Mouse (Mus musculus): Measurements from ENCODE around the gene Chrna9.

Gene Chrna9

GRCm38 (mm10) chr5:65934783-65935182 lies at the start of gene Chrna9:
TSS of gene Chrna9 (plus strand) at chr5:65934921.
- no peak for DNase-seq (ENCODE audit: extremely low spot score, low read depth, low spot score)

- no peak for DNase-seq (ENCODE audit: extremely low spot score, low read depth, low spot score)
Measured at GRCm38 (mm10) chr5:65885699-65886443, 48.9 kb upstream of the Chrna9 start.

DNA sequence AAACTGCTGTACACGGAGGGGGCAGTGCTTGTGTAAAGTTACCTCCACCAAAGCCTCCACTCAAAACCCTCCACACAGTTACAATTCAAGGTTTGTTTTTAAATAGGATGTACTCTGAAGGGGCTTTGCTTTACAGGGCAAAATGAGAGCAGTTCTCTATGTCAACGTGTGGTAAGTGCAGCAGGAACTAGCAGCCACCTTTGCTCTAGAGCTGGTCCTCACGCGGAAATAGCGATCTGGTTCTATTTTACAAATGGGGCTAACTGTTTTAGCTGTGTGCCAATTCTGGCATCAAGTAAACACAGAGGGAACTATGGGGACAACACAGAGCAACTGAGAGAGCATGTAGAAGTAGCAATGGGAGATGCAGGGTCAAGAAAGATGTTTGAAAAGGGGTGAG lies 46.6 kb upstream of the Chrna9 start:
- no peak for DNase-seq (ENCODE audit: extremely low spot score, low read depth, low spot score)

DNA sequence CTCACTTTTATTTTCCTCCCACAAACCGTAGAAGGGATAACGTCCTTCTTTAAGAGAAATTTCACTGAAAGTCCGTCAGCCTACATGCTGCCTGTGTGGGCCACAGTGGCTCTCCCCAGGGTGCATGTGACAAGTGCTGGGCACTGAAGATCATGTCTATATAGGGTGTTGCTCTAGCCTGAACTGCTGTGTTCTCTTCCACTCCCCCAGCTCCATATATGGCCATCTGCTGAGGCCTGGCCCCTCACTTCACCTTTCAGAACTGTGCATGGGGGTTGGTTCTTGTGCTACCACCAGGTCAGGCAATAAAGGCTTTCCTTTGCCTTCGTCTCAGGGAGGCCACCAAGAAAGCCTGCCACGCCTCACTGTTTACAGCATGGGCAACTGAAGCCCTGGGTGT lies 45.7 kb upstream of the Chrna9 start:
- no peak for DNase-seq (ENCODE audit: extremely low spot score, low read depth, low spot score)

DNA sequence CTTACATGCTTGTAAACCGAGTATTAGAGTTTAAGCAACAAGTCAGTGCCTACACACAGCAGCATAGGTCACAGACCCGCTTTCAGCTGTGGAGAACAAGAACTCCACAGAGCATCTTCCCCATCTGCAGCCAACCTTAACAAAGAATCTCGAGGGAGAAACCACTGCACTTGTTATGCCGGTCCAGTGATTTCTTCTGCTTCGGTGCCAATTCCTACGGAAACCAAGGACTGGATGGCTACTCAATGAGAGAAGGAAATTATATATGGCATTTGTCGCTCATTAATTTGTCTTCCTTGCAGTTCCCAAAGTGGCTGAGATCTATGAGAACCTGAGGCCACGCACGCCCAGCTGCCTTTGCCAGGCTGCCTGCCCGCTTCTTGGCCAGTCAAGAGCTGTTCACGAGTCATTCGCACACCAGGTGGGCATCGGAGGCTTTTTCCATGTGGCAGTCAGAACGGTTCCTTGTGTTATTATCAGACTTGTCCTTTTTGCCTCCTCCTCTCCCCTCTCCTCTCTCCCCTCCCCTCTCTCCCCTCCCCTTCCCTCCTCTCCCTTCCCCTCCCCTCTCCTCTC lies 43.4 kb upstream of the Chrna9 start:
- no peak for DNase-seq (ENCODE audit: extremely low spot score, low read depth, low spot score)

GRCm38 (mm10) chr5:65895121-65895692 lies 39.5 kb upstream of the Chrna9 start:
- no peak for DNase-seq (ENCODE audit: extremely low spot score, low read depth, low spot score)

DNA sequence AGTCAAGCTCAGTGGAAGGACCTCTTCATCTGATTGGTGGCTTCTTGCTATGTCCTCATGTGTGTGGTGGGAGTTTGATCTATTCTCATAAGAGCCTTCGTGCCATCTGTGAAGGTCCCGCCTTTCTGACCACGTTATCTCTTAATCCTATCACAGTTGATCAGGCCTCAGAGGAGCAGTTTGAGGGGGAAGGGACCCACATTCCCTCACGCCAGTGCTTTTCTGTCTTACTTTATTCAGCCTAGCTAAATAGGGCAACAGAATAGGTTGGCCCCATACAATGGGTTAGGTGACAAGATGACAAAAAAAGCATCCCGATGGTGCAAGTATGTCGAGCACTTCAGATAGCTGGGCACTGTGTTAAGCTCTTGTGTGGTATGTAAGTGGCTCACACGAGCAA lies 39.0 kb upstream of the Chrna9 start:
- no peak for DNase-seq (ENCODE audit: extremely low spot score, low read depth, low spot score)

DNA sequence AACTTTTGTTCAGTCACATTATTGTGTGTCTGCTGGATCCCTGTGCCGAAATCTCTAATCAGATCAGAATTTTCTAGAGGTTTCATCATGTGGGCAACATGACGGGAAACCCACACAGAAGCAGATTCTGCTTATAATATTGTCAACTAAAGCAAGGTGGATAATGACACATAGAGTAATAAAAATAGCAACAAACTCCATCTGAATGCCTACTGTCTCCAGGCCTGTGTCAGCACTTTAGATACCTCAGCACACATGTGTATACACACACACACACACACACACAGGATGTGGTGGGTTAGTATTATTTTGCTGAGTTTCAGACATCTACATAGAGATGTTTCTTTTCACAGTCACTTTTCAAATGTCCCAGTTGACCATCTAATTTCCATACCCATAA lies 37.0 kb upstream of the Chrna9 start:
- DNase-seq (ENCODE audit: extremely low spot score, low read depth, low spot score) = no peak

DNA sequence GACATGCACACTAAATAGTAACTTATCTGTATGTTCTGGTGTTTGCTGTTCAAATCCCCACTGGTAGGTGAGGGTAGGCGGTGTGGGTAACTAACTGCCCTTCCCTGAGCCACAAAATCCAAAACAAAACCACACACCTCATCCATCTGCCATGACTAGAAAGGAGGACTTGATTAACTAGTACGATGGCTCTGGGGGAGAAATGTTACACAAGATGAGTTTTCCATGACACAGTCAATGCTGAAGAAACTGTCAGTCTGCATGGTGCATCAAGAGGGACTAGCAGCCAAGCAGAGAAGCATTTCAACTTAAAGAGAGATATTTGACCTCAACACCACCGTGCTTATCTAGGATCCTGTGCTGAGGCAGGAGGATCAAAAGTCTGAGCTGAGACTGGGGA lies 36.0 kb upstream of the Chrna9 start:
- no peak for DNase-seq (ENCODE audit: extremely low spot score, low read depth, low spot score)

DNA sequence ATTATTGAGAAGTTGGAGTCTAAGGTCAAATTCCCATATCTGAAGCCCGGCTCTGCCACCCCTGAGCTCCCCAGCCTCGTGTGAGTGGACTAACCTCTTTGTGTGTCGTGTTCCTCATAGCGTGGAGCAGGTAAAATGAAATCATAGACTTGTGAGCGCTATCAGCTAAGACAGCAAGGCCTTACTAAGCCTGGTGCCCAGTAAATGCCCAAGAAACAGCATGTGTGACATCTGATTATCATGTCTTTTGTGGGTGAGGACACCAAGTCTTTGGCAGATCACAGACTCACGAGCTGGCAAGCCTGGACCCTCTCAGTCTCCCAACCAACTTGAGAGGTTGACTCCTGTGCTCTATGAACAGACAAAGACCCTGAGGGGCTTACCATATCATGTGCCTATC lies 34.6 kb upstream of the Chrna9 start:
- no peak for DNase-seq (ENCODE audit: extremely low spot score, low read depth, low spot score)

GRCm38 (mm10) chr5:65900862-65901265 lies 33.9 kb upstream of the Chrna9 start:
- DNase-seq (ENCODE audit: extremely low spot score, low read depth, low spot score) = no peak

DNA sequence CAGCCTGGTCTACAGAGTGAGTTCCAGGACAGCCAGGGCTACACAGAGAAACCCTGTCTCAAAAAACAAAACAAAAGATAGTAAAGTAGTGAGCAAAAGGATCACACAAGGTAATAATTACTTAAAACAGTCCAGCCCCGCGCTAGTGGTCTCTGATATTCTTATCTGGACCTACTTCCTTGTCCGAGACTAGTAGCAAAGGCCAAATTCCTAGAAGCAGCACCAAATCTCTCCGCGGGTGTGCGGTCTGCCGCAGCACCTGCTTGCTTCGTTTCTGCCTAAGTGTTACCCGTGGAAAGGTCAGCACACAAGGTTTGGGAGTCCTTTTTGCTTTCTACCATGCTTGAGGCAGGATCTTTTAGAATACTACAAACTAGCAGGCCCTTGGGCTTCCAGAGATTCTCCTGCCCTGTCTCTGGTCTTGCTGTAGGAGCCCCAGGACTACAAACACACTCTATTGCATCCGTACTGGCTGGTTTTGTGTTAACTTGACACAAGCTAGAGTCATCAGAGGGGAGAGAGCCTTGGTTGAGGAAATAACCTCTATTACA lies 32.8 kb upstream of the Chrna9 start:
- no peak for DNase-seq (ENCODE audit: extremely low spot score, low read depth, low spot score)

GRCm38 (mm10) chr5:65902811-65903210 lies 31.9 kb upstream of the Chrna9 start:
- DNase-seq (ENCODE audit: extremely low spot score, low read depth, low spot score) = no peak

DNA sequence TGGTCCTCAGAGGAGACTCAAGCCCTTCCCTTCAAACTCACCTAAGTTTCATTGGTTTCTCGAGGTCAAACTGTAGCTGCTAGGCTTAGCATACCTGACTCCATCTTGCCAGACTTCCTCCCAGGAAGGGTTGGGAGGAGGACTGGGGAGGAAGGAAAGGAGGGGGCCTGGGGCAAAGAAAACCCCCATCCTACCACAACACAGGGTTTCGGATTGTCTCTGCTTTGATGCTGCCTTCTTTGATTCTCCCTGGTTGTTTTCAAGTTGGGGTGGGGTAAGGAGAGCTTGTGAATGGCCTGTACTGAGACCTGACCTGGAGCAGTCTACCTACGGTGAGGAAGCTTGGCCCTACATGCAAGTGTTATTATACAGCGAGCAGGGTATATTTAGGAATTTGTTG lies 30.2 kb upstream of the Chrna9 start:
- DNase-seq (ENCODE audit: extremely low spot score, low read depth, low spot score) = no peak

DNA sequence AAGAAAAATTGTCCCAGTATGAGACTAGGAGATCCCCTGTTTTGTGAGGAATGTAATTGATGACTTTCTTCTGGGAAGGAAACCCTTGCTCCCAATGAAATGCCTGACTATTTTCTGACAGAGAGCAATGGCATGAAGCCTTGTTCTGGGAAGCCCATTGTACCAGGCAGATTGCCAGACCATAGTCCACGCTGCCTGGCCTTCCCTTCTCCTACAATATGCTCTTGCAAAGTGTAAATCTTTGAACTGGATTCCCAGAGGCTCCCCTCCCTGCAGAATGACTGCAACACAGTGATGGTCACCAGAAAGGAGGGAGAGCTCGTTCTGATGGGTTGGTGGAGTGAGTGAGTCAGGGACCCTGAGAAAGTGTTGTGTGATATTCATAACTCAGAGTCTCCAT lies 26.0 kb upstream of the Chrna9 start:
- no peak for DNase-seq (ENCODE audit: extremely low spot score, low read depth, low spot score)

DNA sequence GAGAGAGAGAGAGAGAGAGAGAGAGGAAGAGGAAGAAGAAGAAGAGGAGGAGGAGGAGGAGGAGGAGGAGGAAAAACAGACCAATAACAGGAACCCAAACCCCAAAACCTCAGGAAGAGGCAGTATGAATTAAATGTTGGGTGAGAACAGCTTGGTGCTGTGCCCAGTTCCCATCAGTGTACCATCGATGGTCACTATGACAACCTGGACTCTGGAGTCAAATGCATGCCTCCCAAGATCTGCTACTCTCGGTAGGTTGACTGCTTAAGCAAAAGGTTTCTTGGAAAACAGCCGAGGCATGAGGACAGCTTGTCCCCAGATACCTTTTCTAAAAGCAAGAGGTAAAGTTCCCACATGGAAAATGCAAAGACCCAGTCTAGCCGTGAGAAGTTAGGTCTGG lies 25.4 kb upstream of the Chrna9 start:
- DNase-seq (ENCODE audit: extremely low spot score, low read depth, low spot score) = no peak

- DNase-seq (ENCODE audit: extremely low spot score, low read depth, low spot score) = no peak
Measured at GRCm38 (mm10) chr5:65910398-65910797, 24.3 kb upstream of the Chrna9 start.

DNA sequence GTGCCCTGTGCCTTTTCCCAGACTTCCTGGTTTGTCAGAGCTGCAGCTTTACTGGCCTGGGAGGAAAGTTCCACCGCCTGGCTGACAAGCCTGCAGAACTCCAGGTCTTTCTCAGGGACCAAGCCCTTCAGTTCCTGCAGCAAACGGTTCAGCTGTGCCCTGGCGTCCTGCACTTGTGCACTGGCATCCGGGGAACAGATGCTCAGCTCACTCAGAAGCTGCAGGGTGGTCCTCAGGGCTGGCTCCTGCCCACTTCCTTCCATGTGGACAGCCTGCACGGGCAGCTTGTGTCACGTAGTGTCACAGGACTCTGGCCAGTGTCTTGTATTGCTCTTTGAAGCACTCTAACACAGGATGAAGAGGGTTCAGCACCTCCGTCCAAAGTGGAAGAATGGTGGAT lies 23.0 kb upstream of the Chrna9 start:
- no peak for DNase-seq (ENCODE audit: extremely low spot score, low read depth, low spot score)

DNA sequence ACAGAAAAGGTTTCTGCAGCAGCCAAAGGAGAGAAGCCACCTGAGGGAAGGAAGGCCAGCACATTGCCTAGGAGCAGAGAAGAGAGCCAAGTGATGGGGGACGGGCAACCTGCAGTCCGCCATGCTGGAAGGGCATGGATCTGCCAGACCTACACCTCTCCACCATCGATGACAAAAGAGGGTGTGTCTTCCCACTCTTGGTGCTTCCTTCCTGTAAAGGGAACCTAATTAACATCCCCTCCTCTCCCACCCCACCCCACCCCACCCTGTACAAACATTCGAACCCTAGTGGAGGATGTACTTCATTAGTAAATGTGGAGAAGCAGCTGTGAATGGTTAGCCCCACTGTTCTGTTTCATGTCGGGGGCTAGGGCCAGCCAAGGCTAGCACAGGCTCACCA lies 22.5 kb upstream of the Chrna9 start:
- no peak for DNase-seq (ENCODE audit: extremely low spot score, low read depth, low spot score)

DNA sequence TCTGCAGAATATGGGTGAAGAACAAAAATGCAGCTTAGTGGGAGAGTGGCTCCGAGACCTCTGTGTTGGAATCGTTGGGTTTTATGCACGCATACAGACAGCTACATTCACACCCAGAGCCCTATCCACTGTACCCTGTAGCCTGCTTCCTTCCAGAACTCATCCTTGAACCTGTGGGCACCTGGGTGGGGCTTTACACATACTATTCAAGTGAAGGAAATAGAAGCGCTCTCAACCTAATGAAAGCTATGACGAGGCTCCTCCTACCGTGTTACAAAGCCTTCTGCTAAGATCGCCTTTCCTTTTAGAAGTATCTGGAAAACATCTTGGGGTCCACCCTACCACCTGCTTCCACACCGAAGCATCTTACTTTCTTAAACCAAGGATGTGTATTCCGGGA lies 21.6 kb upstream of the Chrna9 start:
- no peak for DNase-seq (ENCODE audit: extremely low spot score, low read depth, low spot score)

- no peak for DNase-seq (ENCODE audit: extremely low spot score, low read depth, low spot score)
Measured at GRCm38 (mm10) chr5:65914342-65914741, 20.4 kb upstream of the Chrna9 start.

- no peak for DNase-seq (ENCODE audit: extremely low spot score, low read depth, low spot score)
Measured at GRCm38 (mm10) chr5:65916930-65917329, 17.8 kb upstream of the Chrna9 start.

Measured in hindlimb bud, embryonic 11.5 days (tissue).